Mouse (Mus musculus) embryonic stem cell, embryonic (primary cell): ENCODE measurements around the gene Castor2.

Experiments used
- CTCF ChIA-PET, 4 experiments: fragments of 300-600 bp in 2 of 4; fragments of 350-600 bp in 2 of 4; sonication (Branson Sonifier 250); formaldehyde crosslinking; loops; one replicate each; lab custom pipeline; 2022; ENCODE audit warnings: inconsistent platforms in 2 of 4; lab: Charles Lee
- POLR2A ChIA-PET, 4 experiments: fragments of 300-600 bp in 2 of 4; fragments of 350-600 bp in 2 of 4; sonication (Branson Sonifier 250); formaldehyde crosslinking; loops; one replicate each; lab custom pipeline; 2022; ENCODE audit warnings: antibody characterized with exemption in 4 of 4, inconsistent platforms in 1 of 4; lab: Charles Lee

Gene Castor2

DNA sequence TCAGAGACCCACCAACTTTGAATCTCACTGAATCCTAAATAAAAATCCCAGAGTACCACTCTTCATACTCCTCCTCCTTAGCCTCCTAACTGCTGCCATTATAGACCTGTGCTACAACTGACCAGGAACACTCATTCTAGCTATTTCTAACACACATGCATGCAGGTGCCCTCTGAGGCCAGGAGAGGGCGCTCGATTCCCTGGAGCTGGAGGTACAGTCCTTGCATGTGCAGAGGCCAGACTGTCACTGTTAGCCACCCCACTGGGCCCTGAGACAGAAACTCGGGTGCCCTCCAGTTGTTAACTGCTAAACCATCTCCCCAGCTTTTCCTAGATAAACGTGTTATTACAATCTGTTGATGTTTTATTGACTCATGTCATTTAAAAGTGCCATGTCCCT, 73.7 kb downstream of the Castor2 start:
- ChIA-PET POLR2A (interaction anchor here in 2 of 4 experiments (0.8 to 4.7 kb wide), 10 partner anchors 11 to 318 kb away, joined by 3 to 23 read pairs (median 4); partner anchors contain the start of gene Gtf2ird2 (in 2 of the 2)), CTCF (interaction anchor here (0.5 to 1.4 kb wide), 46 partner anchors 9 to 1784 kb away, joined by 3 to 17 read pairs (median 4); partner anchors contain the start of genes Castor2 (in 2 of the 4), Gtf2ird2 (in 1 of the 4) and Limk1 (in 1 of the 4))

DNA sequence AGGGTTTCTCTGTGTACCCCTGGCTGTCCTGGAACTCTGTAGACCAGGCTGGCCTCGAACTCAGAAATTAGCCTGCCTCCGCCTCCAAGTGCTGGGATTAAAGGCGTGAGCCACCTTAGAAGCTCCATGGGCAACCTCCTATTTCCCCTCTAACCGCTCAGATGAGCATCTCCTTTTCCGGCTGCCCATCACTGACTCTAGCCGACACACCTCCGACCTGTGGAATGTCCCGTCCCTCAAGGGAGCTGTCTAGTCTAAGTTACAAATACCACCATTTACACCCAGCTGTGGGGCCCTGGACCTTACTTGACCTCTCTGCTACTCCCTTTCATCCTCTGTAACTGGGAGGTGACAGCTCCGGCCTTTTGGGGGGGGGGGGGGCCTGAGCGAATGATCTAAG, 76.2 kb downstream of the Castor2 start:
- ChIA-PET POLR2A (interaction anchor here (0.6 to 5.5 kb wide), 59 partner anchors 8 to 938 kb away, joined by 3 to 27 read pairs (median 4); partner anchors contain the start of genes Gtf2ird2 (in 2 of the 4) and Castor2 (in 1 of the 4)), CTCF (interaction anchor here (0.5 to 2.5 kb wide), 19 partner anchors 9 to 973 kb away, joined by 3 to 8 read pairs (median 4); no protein-coding TSS in a partner anchor)

GRCm38 (mm10) chr5:134176169-134176881, 76.8 kb downstream of the Castor2 start, which contains the start of gene Rcc1l:
Gene Rcc1l (minus strand): TSS chr5:134176774.
- ChIA-PET CTCF (interaction anchor here in 3 of 4 experiments (0.6 to 2.5 kb wide), 17 partner anchors 9 to 972 kb away, joined by 3 to 8 read pairs (median 4); no protein-coding TSS in a partner anchor), POLR2A (interaction anchor here (0.6 to 5.5 kb wide), 60 partner anchors 8 to 789 kb away, joined by 3 to 27 read pairs (median 4); partner anchors contain the start of gene Gtf2ird2 (in 2 of the 4))

DNA sequence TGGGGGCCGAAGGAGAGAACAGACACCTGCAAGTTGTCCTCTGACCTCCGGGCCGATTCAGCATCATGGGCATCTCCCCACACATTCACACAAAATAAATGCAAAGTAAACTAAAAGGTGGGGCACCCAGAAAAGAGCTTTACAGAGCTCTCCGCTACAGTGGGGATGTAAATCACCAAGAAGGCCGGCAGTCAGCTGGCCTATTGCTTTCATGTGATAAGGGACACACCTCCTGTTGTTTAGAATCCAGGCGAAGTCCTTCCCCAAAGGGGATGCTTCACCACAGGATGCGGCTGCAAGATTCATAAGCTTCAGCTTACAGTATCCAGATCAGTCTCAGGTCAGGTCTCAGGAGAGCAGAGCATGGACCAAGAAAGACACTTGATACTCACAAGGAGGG, 79.0 kb downstream of the Castor2 start:
- ChIA-PET CTCF (interaction anchor here (0.6 to 1.9 kb wide), 8 partner anchors 49 to 313 kb away, joined by 3 to 10 read pairs (median 4); no protein-coding TSS in a partner anchor), POLR2A (interaction anchor here (0.6 to 5.5 kb wide), 35 partner anchors 8 to 788 kb away, joined by 3 to 27 read pairs (median 3); partner anchors contain the start of genes Clip2 (in 1 of the 4), Gtf2i (in 1 of the 4) and Gtf2ird1 (in 1 of the 4))

DNA sequence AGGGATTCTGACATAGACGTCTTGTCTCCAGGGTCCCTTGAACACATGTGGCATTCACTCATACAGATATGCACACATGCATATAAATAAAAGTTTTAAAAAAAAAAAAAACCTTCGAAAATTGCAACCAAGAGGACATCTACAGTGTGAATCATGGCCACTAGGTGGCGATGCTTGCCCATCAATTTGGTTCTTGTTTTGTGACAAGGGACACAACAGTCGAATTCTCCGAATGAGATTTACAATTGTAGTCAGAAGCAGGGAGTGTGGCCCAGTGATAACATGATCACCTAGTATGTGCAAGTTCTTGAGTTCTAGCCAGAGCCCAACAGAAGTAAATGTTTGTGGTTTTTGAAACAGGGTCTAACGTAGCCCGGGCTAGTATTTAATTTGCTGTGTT, 80.4 kb downstream of the Castor2 start:
- CTCF ChIA-PET, result interaction anchor here (0.7 to 1.9 kb wide), 6 partner anchors 18 to 310 kb away, joined by 3 to 10 read pairs (median 4); no protein-coding TSS in a partner anchor

GRCm38 (mm10) chr5:134182172-134182571, 82.7 kb downstream of the Castor2 start:
- CTCF ChIA-PET, result interaction anchor here in 1 of 4 experiments (0.6 kb wide), 1 partner anchor 96 kb away, joined by 4 read pairs; no protein-coding TSS in a partner anchor
- POLR2A ChIA-PET, result interaction anchor here in 3 of 4 experiments (0.6 to 3.5 kb wide), 19 partner anchors 7 to 895 kb away, joined by 3 to 23 read pairs (median 3); partner anchors contain the start of gene Rcc1l (in 1 of the 3)

More for the DNA sequence above, 80.4 kb downstream of the Castor2 start:
- POLR2A ChIA-PET, result interaction anchor here in 3 of 4 experiments (0.9 to 2.4 kb wide), 6 partner anchors 12 to 193 kb away, joined by 3 to 10 read pairs (median 4); no protein-coding TSS in a partner anchor

DNA sequence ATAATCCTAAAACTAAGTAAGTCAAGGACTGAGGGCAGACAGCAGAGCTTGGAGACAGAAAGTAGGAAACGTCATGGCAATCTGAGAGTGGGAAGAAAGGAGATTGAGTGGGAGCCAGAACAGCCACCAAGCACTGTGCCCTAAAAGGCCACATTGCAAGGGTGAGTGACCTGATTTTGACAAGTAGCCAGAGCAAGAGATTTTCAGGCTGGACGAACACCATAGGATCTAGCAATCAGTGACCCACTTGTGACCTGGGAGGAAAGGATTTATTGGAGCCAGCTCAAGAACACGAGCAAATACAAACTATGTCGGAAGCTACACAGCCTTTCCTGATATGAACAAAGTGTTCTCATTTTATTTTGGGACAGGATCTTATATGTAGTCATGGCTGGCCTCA, 83.2 kb downstream of the Castor2 start:
- CTCF ChIA-PET, result interaction anchor here in 1 of 4 experiments (0.6 kb wide), 1 partner anchor 95 kb away, joined by 4 read pairs; no protein-coding TSS in a partner anchor
- POLR2A ChIA-PET, result interaction anchor here in 3 of 4 experiments (0.7 to 3.5 kb wide), 23 partner anchors 8 to 191 kb away, joined by 3 to 23 read pairs (median 3); partner anchors contain the start of gene Rcc1l (in 1 of the 3)

- ChIA-PET CTCF (interaction anchor here in 1 of 4 experiments (0.6 kb wide), 1 partner anchor 55 kb away, joined by 6 read pairs; no protein-coding TSS in a partner anchor), POLR2A (interaction anchor here in 3 of 4 experiments (0.6 to 3.5 kb wide), 34 partner anchors 8 to 1811 kb away, joined by 3 to 23 read pairs (median 4); partner anchors contain the start of gene Rcc1l (in 1 of the 3))
These were observed 83.7 kb downstream of the Castor2 start for GRCm38 (mm10) chr5:134183162-134183561.

- CTCF ChIA-PET, result interaction anchor here in 3 of 4 experiments (0.5 to 1.0 kb wide), 6 partner anchors 11 to 310 kb away, joined by 3 to 5 read pairs (median 4); no protein-coding TSS in a partner anchor
- POLR2A ChIA-PET, result interaction anchor here (0.6 to 3.5 kb wide), 49 partner anchors 8 to 749 kb away, joined by 3 to 23 read pairs (median 3); partner anchors contain the start of gene Rcc1l (in 1 of the 4)
These were observed 84.6 kb downstream of the Castor2 start, which contains the start of gene Gtf2ird2 for GRCm38 (mm10) chr5:134183880-134184808. Gene Gtf2ird2 (plus strand): TSS chr5:134184019.

GRCm38 (mm10) chr5:134186059-134186458, 86.5 kb downstream of the Castor2 start:
- CTCF ChIA-PET, result interaction anchor here in 1 of 4 experiments (0.8 to 2.0 kb wide), 4 partner anchors 154 to 188 kb away, joined by 3 to 5 read pairs (median 4); no protein-coding TSS in a partner anchor
- POLR2A ChIA-PET, result interaction anchor here in 3 of 4 experiments (0.6 to 3.5 kb wide), 13 partner anchors 8 to 187 kb away, joined by 3 to 23 read pairs (median 3); partner anchors contain the start of gene Rcc1l (in 1 of the 3)

DNA sequence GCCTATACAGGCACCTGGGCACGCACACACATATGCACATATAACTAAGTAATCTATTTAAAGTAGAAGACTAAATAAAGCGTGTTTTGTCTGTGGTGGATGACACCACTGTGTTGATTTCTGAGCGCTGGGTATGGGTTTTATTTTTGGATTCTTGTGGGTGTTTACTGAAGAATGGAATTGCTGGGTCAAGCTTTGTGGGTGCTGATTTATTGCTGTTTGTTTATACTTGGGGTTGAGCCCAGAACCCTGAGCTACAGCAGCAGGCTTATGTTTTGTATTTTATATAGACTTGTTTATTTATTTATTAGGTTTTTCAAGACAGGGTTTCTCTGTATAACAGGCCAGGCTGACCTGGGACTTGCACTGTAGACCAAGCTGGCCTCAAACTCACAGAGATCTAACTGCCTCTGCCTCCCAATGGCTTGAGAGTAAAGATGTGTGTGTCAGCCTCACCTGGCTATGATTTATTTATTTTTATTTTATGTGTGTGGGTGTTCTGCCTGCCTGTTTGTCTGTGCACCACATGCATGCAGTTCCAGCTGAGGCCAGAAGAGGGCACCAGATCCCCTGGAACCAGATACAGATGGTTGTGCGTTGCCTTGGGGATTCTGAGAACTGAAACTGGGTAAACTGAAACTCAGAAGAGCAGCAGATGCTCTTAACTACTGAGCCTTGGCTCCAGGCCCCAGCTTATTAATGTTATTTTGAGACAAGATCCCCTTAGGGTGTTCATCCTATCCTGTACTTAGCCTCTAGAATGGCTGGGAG, 87.6 kb downstream of the Castor2 start:
- CTCF ChIA-PET, result interaction anchor here in 3 of 4 experiments (0.6 to 2.0 kb wide), 13 partner anchors 12 to 385 kb away, joined by 3 to 8 read pairs (median 3); no protein-coding TSS in a partner anchor
- POLR2A ChIA-PET, result interaction anchor here in 2 of 4 experiments (0.7 to 2.8 kb wide), 7 partner anchors 9 to 183 kb away, joined by 3 to 10 read pairs (median 3); no protein-coding TSS in a partner anchor

DNA sequence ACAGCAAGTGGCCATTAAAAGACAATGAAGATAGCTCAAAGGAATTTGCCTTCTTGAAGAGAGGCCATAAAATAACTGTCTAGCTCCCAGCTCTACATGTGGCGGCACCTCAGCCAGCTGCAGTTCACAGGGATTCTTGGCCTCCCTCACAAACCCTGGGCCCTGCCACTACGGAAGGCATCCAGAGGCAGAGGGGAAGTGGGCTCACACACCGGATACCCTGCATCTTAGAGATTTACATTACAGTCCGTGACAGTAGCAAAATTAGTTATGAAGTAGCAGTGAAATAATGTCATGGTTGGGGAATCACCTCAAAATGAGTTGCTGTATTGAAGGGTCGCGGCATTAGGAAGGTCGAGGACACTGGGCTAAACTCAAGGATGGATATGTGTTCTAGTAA, 89.1 kb downstream of the Castor2 start:
- POLR2A ChIA-PET, result interaction anchor here (0.5 to 2.8 kb wide), 17 partner anchors 10 to 287 kb away, joined by 3 to 10 read pairs (median 3); partner anchors contain the start of gene Rcc1l (in 1 of the 4)
- CTCF ChIA-PET, result interaction anchor here (0.6 to 1.8 kb wide), 21 partner anchors 13 to 1976 kb away, joined by 3 to 8 read pairs (median 4); partner anchors contain the start of gene Clip2 (in 1 of the 4)

DNA sequence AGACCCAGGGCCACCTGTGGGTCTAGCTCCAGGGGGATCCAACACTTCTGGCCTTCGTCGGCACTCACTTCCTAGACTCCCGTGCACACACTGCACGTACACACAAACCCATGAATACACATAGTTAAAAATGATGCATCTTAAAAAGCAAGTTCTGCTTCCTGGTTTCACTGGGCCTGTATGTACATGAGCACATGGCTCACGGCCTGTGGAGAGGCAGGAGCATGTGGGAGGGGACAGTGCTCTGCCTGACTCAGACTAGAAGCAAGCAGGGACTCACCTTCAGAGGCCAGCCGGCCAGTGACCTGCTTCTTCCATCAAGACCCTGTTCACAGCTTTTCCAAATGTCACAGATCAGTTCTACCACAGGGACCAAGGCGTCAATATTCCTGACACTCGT, 94.2 kb downstream of the Castor2 start:
- ChIA-PET CTCF (interaction anchor here in 2 of 4 experiments (0.6 to 1.0 kb wide), 2 partner anchors 147 to 160 kb away, joined by 3 to 4 read pairs; no protein-coding TSS in a partner anchor), POLR2A (interaction anchor here in 2 of 4 experiments (0.6 to 0.7 kb wide), 3 partner anchors 54 to 478 kb away, joined by 4 to 5 read pairs (median 4); no protein-coding TSS in a partner anchor)
